Mouse (Mus musculus) midbrain, embryonic 16.5 days (tissue): ENCODE measurements at regions not wholly inside any gene's neighbourhood (a gene's known extent, or its start where the extent isn't known, plus 50 kb on each side); places are given as distances from the start of the nearest gene placed in this dataset.

ENCODE experiments used
- ATAC-seq: fragments of 200-750 bp; cut with Nextera tagmentation; 2 replicates; pipeline ENCODE4 v1.8.0; 2017; ENCODE audit warnings: moderate TSS enrichment
- H3K27ac ChIP-seq: fragments of 300-500 bp; sonication (generic); 2 replicates; pipeline ENCODE4 v1.5.1; 2014; ENCODE audit warnings: mild to moderate bottlenecking, low read length, mixed read lengths
- H3K27me3 ChIP-seq: fragments of 300-500 bp; sonication (generic); 2 replicates; pipeline ENCODE4 v1.6.1; 2014; ENCODE audit warnings: low read depth, low read length, mixed read lengths; ENCODE audit not compliant: control insufficient read depth, insufficient read depth
- H3K36me3 ChIP-seq: fragments of 300-500 bp; sonication (generic); 2 replicates; pipeline ENCODE4 v1.6.1; 2014; ENCODE audit warnings: mild to moderate bottlenecking, low read length, moderate library complexity, mixed read lengths; ENCODE audit not compliant: control insufficient read depth, insufficient read depth
- H3K4me1 ChIP-seq: fragments of 300-500 bp; sonication (generic); 2 replicates; pipeline ENCODE4 v1.6.1; 2014; ENCODE audit warnings: mild to moderate bottlenecking, low read length, mixed read lengths; ENCODE audit not compliant: control insufficient read depth, insufficient read depth
- H3K4me2 ChIP-seq: fragments of 300-500 bp; sonication (generic); 2 replicates; pipeline ENCODE4 v1.6.1; 2014; ENCODE audit warnings: mild to moderate bottlenecking, low read length, mixed read lengths
- H3K4me3 ChIP-seq: fragments of 300-500 bp; sonication (generic); 2 replicates; pipeline ENCODE4 v1.5.1; 2014; ENCODE audit warnings: low read depth, mild to moderate bottlenecking, low read length, moderate library complexity, mixed read lengths
- H3K9ac ChIP-seq: fragments of 300-500 bp; sonication (generic); 2 replicates; pipeline ENCODE4 v1.6.1; 2014; ENCODE audit warnings: low read depth, low read length, mixed read lengths
- H3K9me3 ChIP-seq: fragments of 300-500 bp; sonication (generic); replicated peaks from 2 replicates; pipeline ENCODE4 v1.6.1; 2014; ENCODE audit warnings: mild to moderate bottlenecking, low read length, mixed read lengths; ENCODE audit not compliant: control insufficient read depth, poor library complexity, severe bottlenecking
- WGBS: fragments of 180-500 bp; shearing (Covaris S2); extraction: QIAGEN DNeasy Blood & Tissue Kit; methylation state at CpG from one replicate; pipeline ENCODE4 v1.1.7; 2014; 5-methylcytosine and 5-hydroxymethylcytosine counted together

GRCm38 (mm10) chr1:60623440-60624016, 56.6 kb upstream of the Raph1 start:
- Histone ChIP-seq H3K27me3 (no peaks in the 10 kb centered on the region), H3K4me3 (no peak overlapping the region), H3K4me1 (peaks cover 16% of the 10 kb centered on the region), H3K4me2 (no peak overlapping the region), H3K27ac (no peak overlapping the region), H3K9ac (no peak overlapping the region), H3K9me3 (no peaks in the 10 kb centered on the region), H3K36me3 (no peaks in the 10 kb centered on the region)
- WGBS, result 90% methylated on average over 3 of the region's 3 CpGs
- ATAC-seq, result no peak

GRCm38 (mm10) chr1:60621770-60622169, 54.9 kb upstream of the Raph1 start:
- H3K9ac ChIP-seq, result no peak overlapping the region
- H3K4me3 ChIP-seq, result no peak overlapping the region
- no peak overlapping the region for H3K4me2 ChIP-seq
- 85% methylated on average over 3 of the region's 3 CpGs for WGBS
- H3K4me1 ChIP-seq, result peaks cover 6% of the 10 kb centered on the region; the same call in 1 of the 2 replicates
- H3K9me3 ChIP-seq, result no peaks in the 10 kb centered on the region
- H3K27ac ChIP-seq, result no peak overlapping the region
- ATAC-seq, result no peak
- no peaks in the 10 kb centered on the region for H3K27me3 ChIP-seq
- no peaks in the 10 kb centered on the region for H3K36me3 ChIP-seq

- Histone ChIP-seq H3K9ac (no peak overlapping the region), H3K4me3 (no peak overlapping the region), H3K36me3 (no peaks in the 10 kb centered on the region), H3K4me2 (no peak overlapping the region), H3K4me1 (peaks cover 2% of the 10 kb centered on the region; the same call in 1 of the 2 replicates), H3K27me3 (no peaks in the 10 kb centered on the region), H3K27ac (no peak overlapping the region), H3K9me3 (no peaks in the 10 kb centered on the region)
- no peak for ATAC-seq
- WGBS, result 88% methylated on average over 8 of the region's 8 CpGs
Observed at GRCm38 (mm10) chr1:60621064-60621726, 54.3 kb upstream of the Raph1 start.

GRCm38 (mm10) chr1:60618389-60618788, 51.5 kb upstream of the Raph1 start:
- Histone ChIP-seq H3K27ac (no peak overlapping the region), H3K4me2 (no peak overlapping the region), H3K27me3 (no peaks in the 10 kb centered on the region), H3K9me3 (no peaks in the 10 kb centered on the region), H3K4me1 (no peaks in the 10 kb centered on the region), H3K9ac (no peak overlapping the region), H3K4me3 (no peak overlapping the region), H3K36me3 (no peaks in the 10 kb centered on the region)
- no peak for ATAC-seq
- WGBS, result 76% methylated on average over 1 of the region's 1 CpGs

GRCm38 (mm10) chr1:60616916-60617315, 50.0 kb upstream of the Raph1 start:
- Histone ChIP-seq H3K27me3 (no peaks in the 10 kb centered on the region), H3K4me1 (no peaks in the 10 kb centered on the region), H3K9ac (no peak overlapping the region), H3K27ac (no peak overlapping the region), H3K36me3 (no peaks in the 10 kb centered on the region), H3K4me2 (no peak overlapping the region), H3K9me3 (no peaks in the 10 kb centered on the region), H3K4me3 (no peak overlapping the region)
- WGBS, result 75% methylated on average over 2 of the region's 2 CpGs
- no peak for ATAC-seq
